Mouse (Mus musculus) lung, postnatal 0 days (tissue): Measurements from ENCODE around the gene Gm12216.

Source experiments
- CTCF ChIP-seq: IDR thresholded peaks from 2 replicates; pipeline ENCODE4 v1.5.1; 2016; ENCODE audit warnings: antibody characterized with exemption, mild to moderate bottlenecking
- EP300 ChIP-seq: IDR thresholded peaks from 2 replicates; pipeline ENCODE4 v1.6.1; 2016; ENCODE audit warnings: antibody characterized with exemption, mild to moderate bottlenecking, control low read depth

GRCm38 (mm10) chr11:53803093-53803492 lies 56.0 kb downstream of the Gm12216 start:
- TF ChIP-seq EP300, result no peak
- no peak for TF ChIP-seq CTCF
